Mouse (Mus musculus) lung, embryonic 14.5 days (tissue): ENCODE results near the gene Ncoa1. TPM values are rescaled to one million over a fixed set of nuclear protein-coding genes. Genes with fewer than 3 reads are reported as not detected.

ENCODE experiments used
- ATAC-seq: fragments of 200-750 bp; cut with Nextera tagmentation; 2 replicates; pipeline ENCODE4 v1.8.0; 2017; ENCODE audit warnings: mild to moderate bottlenecking, moderate TSS enrichment, moderate library complexity; ENCODE audit not compliant: insufficient read depth
- DNase-seq: peaks from one replicate; pipeline ENCODE4 v3.0.0-alpha.2; 2015
- H3K27ac ChIP-seq: fragments of 300-500 bp; sonication (generic); 2 replicates; pipeline ENCODE4 v1.5.1; 2014; ENCODE audit warnings: low read depth, mild to moderate bottlenecking, moderate library complexity
- H3K27me3 ChIP-seq: fragments of 300-500 bp; sonication (generic); 2 replicates; pipeline ENCODE4 v1.6.1; 2014; ENCODE audit warnings: low read length, control low read depth; ENCODE audit not compliant: insufficient read depth
- H3K36me3 ChIP-seq: fragments of 300-500 bp; sonication (generic); 2 replicates; pipeline ENCODE4 v1.6.1; 2014; ENCODE audit warnings: control low read depth; ENCODE audit not compliant: insufficient read depth
- H3K4me1 ChIP-seq: fragments of 300-500 bp; sonication (generic); 2 replicates; pipeline ENCODE4 v1.6.1; 2014; ENCODE audit warnings: antibody characterized with exemption, control low read depth; ENCODE audit not compliant: insufficient read depth
- H3K4me2 ChIP-seq: fragments of 300-500 bp; sonication (generic); 2 replicates; pipeline ENCODE4 v1.6.1; 2014; ENCODE audit warnings: mild to moderate bottlenecking
- H3K4me3 ChIP-seq: fragments of 300-500 bp; sonication (generic); 2 replicates; pipeline ENCODE4 v1.5.1; 2014; ENCODE audit warnings: low read depth, low read length
- H3K9ac ChIP-seq: fragments of 300-500 bp; sonication (generic); 2 replicates; pipeline ENCODE4 v1.6.1; 2014
- H3K9me3 ChIP-seq: fragments of 300-500 bp; sonication (generic); 2 replicates; pipeline ENCODE4 v1.6.1; 2016; ENCODE audit warnings: low read depth, low read length, control low read depth
- CTCF ChIP-seq: IDR thresholded peaks from 2 replicates; pipeline ENCODE4 v1.5.1; 2016; ENCODE audit warnings: antibody characterized with exemption, low read depth
- WGBS: fragments of 180-500 bp; shearing (Covaris S2); extraction: QIAGEN DNeasy Blood & Tissue Kit; methylation state at CpG from one replicate; pipeline ENCODE4 v1.1.7; 2014; 5-methylcytosine and 5-hydroxymethylcytosine counted together
- polyA plus RNA-seq: library from polyadenylated mRNA; unstranded; fragments of >200 nt; fragmentation: Nextera tagmentation; extraction: Ambion mirVana; gene quantifications from 2 replicates; pipeline ENCODE4 v1.2.1, GENCODE M21; 2014

Ncoa1 gene
- polyA plus RNA-seq, 1 experiment from 2014 or later: 13.1 TPM

GRCm38 (mm10) chr12:4285186-4285585 lies 191.8 kb downstream of the Ncoa1 start:
- H3K4me1 ChIP-seq: no peaks in the 10 kb centered on the region
- H3K4me2 ChIP-seq: no peak overlapping the region
- TF ChIP-seq CTCF: no peak
- ATAC-seq: peak; percentile 62; the same call in 1 of the 2 replicates
- no peaks in the 10 kb centered on the region for H3K27me3 ChIP-seq
- peak; percentile 55 for DNase-seq
- H3K27ac ChIP-seq: peak overlapping the region; percentile 43; the same call in 1 of the 2 replicates
- 0 out of 2 replicates have a peak, but pooled peaks cover 9% of the 10 kb centered on the region for H3K36me3 ChIP-seq
- no peak overlapping the region for H3K9ac ChIP-seq
- WGBS: 22% methylated on average over 3 of the region's 3 CpGs
- H3K9me3 ChIP-seq: no peaks in the 10 kb centered on the region
- H3K4me3 ChIP-seq: no peak overlapping the region

GRCm38 (mm10) chr12:4279878-4280277 lies 197.1 kb downstream of the Ncoa1 start:
- no peak overlapping the region for H3K4me3 ChIP-seq
- 74% methylated on average over 3 of the region's 3 CpGs for WGBS
- DNase-seq (no peak), ATAC-seq (no peak)
- H3K27ac ChIP-seq: no peak overlapping the region
- no peaks in the 10 kb centered on the region for H3K4me1 ChIP-seq
- H3K27me3 ChIP-seq: no peaks in the 10 kb centered on the region
- no peak overlapping the region for H3K4me2 ChIP-seq
- H3K9ac ChIP-seq: no peak overlapping the region
- TF ChIP-seq CTCF: no peak
- peaks cover 2% of the 10 kb centered on the region; the same call in 1 of the 2 replicates for H3K36me3 ChIP-seq
- H3K9me3 ChIP-seq: no peaks in the 10 kb centered on the region

GRCm38 (mm10) chr12:4278978-4279755 lies 197.8 kb downstream of the Ncoa1 start:
- no peaks in the 10 kb centered on the region for H3K4me1 ChIP-seq
- H3K9ac ChIP-seq: no peak overlapping the region
- H3K4me3 ChIP-seq: no peak overlapping the region
- no peak for ATAC-seq
- peaks cover 7% of the 10 kb centered on the region for H3K36me3 ChIP-seq
- no peaks in the 10 kb centered on the region for H3K9me3 ChIP-seq
- H3K4me2 ChIP-seq: no peak overlapping the region
- no peak for TF ChIP-seq CTCF
- DNase-seq: no peak
- WGBS: 83% methylated on average over 3 of the region's 3 CpGs
- H3K27ac ChIP-seq: no peak overlapping the region
- H3K27me3 ChIP-seq: no peaks in the 10 kb centered on the region

GRCm38 (mm10) chr12:4271078-4271477 lies 205.9 kb downstream of the Ncoa1 start:
- Histone ChIP-seq H3K36me3 (peaks cover 34% of the 10 kb centered on the region), H3K4me2 (no peak overlapping the region), H3K9me3 (peaks cover 5% of the 10 kb centered on the region; the same call in 1 of the 2 replicates), H3K27me3 (no peaks in the 10 kb centered on the region), H3K4me3 (no peak overlapping the region), H3K27ac (no peak overlapping the region), H3K9ac (no peak overlapping the region), H3K4me1 (no peaks in the 10 kb centered on the region)
- ATAC-seq (no peak), DNase-seq (no peak)
- no peak for TF ChIP-seq CTCF
- WGBS: 81% methylated on average over 6 of the region's 6 CpGs

- WGBS: 89% methylated on average over 4 of the region's 4 CpGs
- no peaks in the 10 kb centered on the region for H3K4me1 ChIP-seq
- H3K9me3 ChIP-seq: peaks cover 5% of the 10 kb centered on the region; the same call in 1 of the 2 replicates
- no peak for ATAC-seq
- H3K4me2 ChIP-seq: no peak overlapping the region
- H3K27ac ChIP-seq: no peak overlapping the region
- H3K36me3 ChIP-seq: peaks cover 24% of the 10 kb centered on the region; the same call in 1 of the 2 replicates
- H3K9ac ChIP-seq: no peak overlapping the region
- TF ChIP-seq CTCF: no peak
- no peaks in the 10 kb centered on the region for H3K27me3 ChIP-seq
- H3K4me3 ChIP-seq: no peak overlapping the region
- DNase-seq: peak; percentile 35
Observed at GRCm38 (mm10) chr12:4267765-4268164, 209.2 kb downstream of the Ncoa1 start.

- H3K27ac ChIP-seq: no peak overlapping the region
- WGBS: 87% methylated on average over 16 of the region's 16 CpGs
- no peaks in the 10 kb centered on the region for H3K27me3 ChIP-seq
- ATAC-seq: no peak
- TF ChIP-seq CTCF: no peak
- H3K4me1 ChIP-seq: no peaks in the 10 kb centered on the region
- no peak overlapping the region for H3K4me3 ChIP-seq
- no peak overlapping the region for H3K4me2 ChIP-seq
- no peaks in the 10 kb centered on the region for H3K9me3 ChIP-seq
- DNase-seq: no peak
- H3K9ac ChIP-seq: no peak overlapping the region
- H3K36me3 ChIP-seq: peaks cover 14% of the 10 kb centered on the region; the same call in 1 of the 2 replicates
Observed at GRCm38 (mm10) chr12:4252742-4253655, 224.0 kb downstream of the Ncoa1 start.

- Histone ChIP-seq H3K27ac (no peak overlapping the region), H3K9ac (no peak overlapping the region), H3K27me3 (no peaks in the 10 kb centered on the region), H3K36me3 (peaks cover 16% of the 10 kb centered on the region; the same call in 1 of the 2 replicates), H3K4me2 (no peak overlapping the region), H3K9me3 (no peaks in the 10 kb centered on the region), H3K4me1 (no peaks in the 10 kb centered on the region), H3K4me3 (no peak overlapping the region)
- ATAC-seq (no peak), DNase-seq (no peak)
- WGBS: 77% methylated on average over 6 of the region's 6 CpGs
- no peak for TF ChIP-seq CTCF
Observed at GRCm38 (mm10) chr12:4249786-4250185, 227.2 kb downstream of the Ncoa1 start.
